Mouse (Mus musculus): ENCODE measurements at regions not wholly inside any gene's neighbourhood (a gene's known extent, or its start where the extent isn't known, plus 50 kb on each side); places are given as distances from the start of the nearest gene placed in this dataset.

DNA sequence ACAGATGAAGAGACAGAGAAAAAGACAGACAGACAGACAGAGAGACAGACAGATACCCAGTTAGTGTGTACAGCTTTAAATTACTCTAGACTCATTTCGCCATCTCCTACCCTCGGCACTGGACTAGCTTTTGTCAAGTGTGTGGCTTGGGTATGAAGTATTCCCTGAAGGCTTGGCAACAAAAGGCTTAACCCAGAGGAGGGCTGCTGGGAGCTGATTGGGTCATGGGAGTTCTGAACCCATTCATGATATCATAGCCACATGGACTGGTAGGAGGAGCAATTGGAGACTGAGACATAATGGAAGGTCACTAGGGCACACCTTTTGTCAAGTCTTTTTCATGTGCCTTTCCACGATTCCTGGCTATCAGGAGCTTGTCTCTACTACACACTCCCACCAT lies 223.7 kb upstream of the Vstm2b start:
- TF ChIP-seq POLR2A (IDR thresholded peaks at IDR 0.05; ENCODE audit: borderline replicate concordance, insufficient read depth, low read length), result no peak
- TF ChIP-seq CTCF (IDR thresholded peaks at IDR 0.05; ENCODE audit: borderline replicate concordance, insufficient read depth, low read depth, low read length), result no peak

All from cerebellum, adult 2 months (tissue).